Mouse (Mus musculus): ENCODE measurements around the gene Lhfpl4.

- TF ChIP-seq POLR2A (IDR thresholded peaks at IDR 0.05; ENCODE audit: borderline replicate concordance, extremely low read depth, insufficient read depth, insufficient read length, poor library complexity, severe bottlenecking), result no peak
- TF ChIP-seq CTCF (IDR thresholded peaks at IDR 0.05; ENCODE audit: borderline replicate concordance, extremely low read depth, insufficient read depth, insufficient read length), result no peak
Measured at GRCm38 (mm10) chr6:113168316-113168975, 26.7 kb downstream of the Lhfpl4 start.
